Mouse (Mus musculus) ES-E14 (cell line): ENCODE measurements at regions not wholly inside any gene's neighbourhood (a gene's known extent, or its start where the extent isn't known, plus 50 kb on each side); places are given as distances from the start of the nearest gene placed in this dataset.

ENCODE experiments used
- MAFK ChIP-seq: IDR thresholded peaks from 2 replicates; pipeline ENCODE4 v1.6.1; 2014; ENCODE audit warnings: mild to moderate bottlenecking, low read depth, low read length, inconsistent platforms; ENCODE audit not compliant: insufficient read depth
- ZNF384 ChIP-seq: IDR thresholded peaks from 2 replicates; pipeline ENCODE4 v1.6.1; 2012; ENCODE audit warnings: low read depth, low read length, inconsistent platforms

DNA sequence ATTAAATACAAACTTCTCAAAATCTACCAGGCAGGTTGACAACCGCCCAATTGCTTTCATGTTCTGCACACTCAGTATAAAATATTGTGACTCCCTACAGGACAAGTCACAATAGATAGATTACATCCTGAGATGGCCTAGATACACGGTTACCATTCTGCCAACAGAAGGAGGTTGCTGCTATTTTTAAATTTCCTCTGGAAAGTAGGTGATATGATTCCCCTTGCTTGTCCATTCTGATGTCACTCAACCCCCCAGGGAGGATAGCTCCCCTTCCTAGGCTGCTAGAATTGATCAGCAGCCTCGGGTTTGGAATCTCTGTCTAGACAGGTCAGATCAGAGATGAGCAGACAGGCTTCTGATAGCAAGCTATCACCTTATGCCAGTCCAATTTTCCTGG is 221.2 kb upstream of the Tnp1 start:
- TF ChIP-seq MAFK (no peak), ZNF384 (no peak)
